ENCODE assay signal across 12 mouse cellular contexts in the genomic region with DNA sequence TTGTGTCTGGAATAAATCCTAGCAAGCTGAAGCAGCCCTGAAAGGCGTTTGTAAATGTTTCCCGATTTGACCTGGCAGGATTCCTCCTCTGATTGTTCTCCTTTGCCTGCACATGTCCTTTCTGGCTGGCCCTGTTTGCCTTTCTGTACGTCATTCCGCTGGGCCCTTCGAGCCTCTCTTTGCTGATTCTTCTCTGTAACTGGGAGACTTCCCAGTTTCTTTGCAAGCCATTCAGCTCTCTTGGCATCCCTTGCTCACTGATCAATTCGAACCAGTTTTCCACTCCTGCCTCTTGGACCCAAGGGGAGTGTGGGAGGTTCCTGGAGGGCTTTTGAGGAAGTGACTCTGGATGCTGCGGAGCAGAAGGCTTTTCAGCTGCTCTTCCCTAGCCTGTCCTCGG. TPM values are rescaled to one million over a fixed set of nuclear protein-coding genes. Genes with fewer than 3 reads are reported as not detected.
DNase-seq lines count a peak whose midpoint lies in the region; ATAC-seq and TF ChIP-seq lines count a peak whose summit lies in the region.
"Had no signal": no experiment of that assay in that cellular context is flagged by ENCODE, and none has a peak within 500 bp of the region (broad histone marks: within the 10 kb centered on the region; RNA-seq: fewer than 3 reads in every experiment).

No protein-coding gene starts in this region.

- no peaks in the 10 kb centered on the region for H3K4me1 ChIP-seq in embryonic facial prominence, embryonic 14.5 days (ENCODE audit: control insufficient read depth, insufficient read depth, low read length)
- no peaks in the 10 kb centered on the region for H3K4me1 ChIP-seq in embryonic facial prominence, embryonic 10.5 days
- no peaks in the 10 kb centered on the region for H3K4me1 ChIP-seq in kidney, embryonic 16.5 days (ENCODE audit: insufficient read depth, low read length)
- H3K4me1 ChIP-seq: liver, embryonic 12.5 days had no signal

- no peak overlapping the region for H3K27ac ChIP-seq in embryonic facial prominence, embryonic 14.5 days (replicated peaks; ENCODE audit: low read depth, low read length)
- no peak overlapping the region for H3K27ac ChIP-seq in embryonic facial prominence, embryonic 10.5 days (replicated peaks)
- H3K27ac ChIP-seq in left cerebral cortex, adult 2 months, result no peak overlapping the region
- no peak overlapping the region for H3K27ac ChIP-seq in kidney, embryonic 16.5 days (ENCODE audit: low read length)
- H3K27ac ChIP-seq: liver, embryonic 12.5 days had no signal

- H3K4me2 ChIP-seq in embryonic facial prominence, embryonic 14.5 days (ENCODE audit: low read depth, low read length), result no peak overlapping the region
- H3K4me2 ChIP-seq in kidney, embryonic 16.5 days (replicated peaks; ENCODE audit: low read depth, low read length), result no peak overlapping the region
- H3K4me2 ChIP-seq: liver, embryonic 12.5 days had no signal

- H3K36me3 ChIP-seq in embryonic facial prominence, embryonic 14.5 days (ENCODE audit: control insufficient read depth, insufficient read depth, low read length), result no peaks in the 10 kb centered on the region
- no peaks in the 10 kb centered on the region for H3K36me3 ChIP-seq in embryonic facial prominence, embryonic 10.5 days (replicated peaks)
- H3K36me3 ChIP-seq in kidney, embryonic 16.5 days (ENCODE audit: insufficient read depth, low read length), result no peaks in the 10 kb centered on the region
- H3K36me3 ChIP-seq: liver, embryonic 12.5 days had no signal

- no peak; the same call in 1 of the 2 replicates for TF ChIP-seq CTCF in left cerebral cortex, adult 2 months (IDR thresholded peaks at IDR 0.05)

- H3K4me3 ChIP-seq in embryonic facial prominence, embryonic 14.5 days (ENCODE audit: low read depth, low read length), result no peak overlapping the region
- no peak overlapping the region for H3K4me3 ChIP-seq in embryonic facial prominence, embryonic 10.5 days
- no peak overlapping the region for H3K4me3 ChIP-seq in left cerebral cortex, adult 2 months
- no peak overlapping the region for H3K4me3 ChIP-seq in kidney, embryonic 16.5 days (ENCODE audit: low read length)
- H3K4me3 ChIP-seq: liver, embryonic 12.5 days had no signal

- no peak for ATAC-seq in embryonic facial prominence, embryonic 14.5 days (ENCODE audit: low read depth)
- no peak for ATAC-seq in kidney, embryonic 16.5 days (ENCODE audit: low FRiP score, low TSS enrichment)
- ATAC-seq: intestine, embryonic 16.5 days; liver, embryonic 12.5 days had no signal

- no peaks in the 10 kb centered on the region for H3K9me3 ChIP-seq in embryonic facial prominence, embryonic 14.5 days (ENCODE audit: control insufficient read depth, low read length)
- no peaks in the 10 kb centered on the region for H3K9me3 ChIP-seq in embryonic facial prominence, embryonic 10.5 days
- no peaks in the 10 kb centered on the region for H3K9me3 ChIP-seq in kidney, embryonic 16.5 days (ENCODE audit: low read length)
- H3K9me3 ChIP-seq: liver, embryonic 12.5 days had no signal

- H3K9ac ChIP-seq in embryonic facial prominence, embryonic 14.5 days (ENCODE audit: low read depth, low read length), result no peak overlapping the region
- no peak overlapping the region for H3K9ac ChIP-seq in kidney, embryonic 16.5 days (replicated peaks; ENCODE audit: low read length)
- H3K9ac ChIP-seq: liver, embryonic 12.5 days had no signal

- peak; percentile 25 for DNase-seq in embryonic facial prominence, embryonic 14.5 days (ENCODE audit: low spot score)
- DNase-seq in embryonic facial prominence, embryonic 10.5 days (ENCODE audit: low spot score), result no peak
- peak; percentile 5 for DNase-seq in urinary bladder, postnatal 14 days (ENCODE audit: low spot score)
- no peak for DNase-seq in urinary bladder, adult 2 months (ENCODE audit: low spot score)
- DNase-seq in left cerebral cortex, adult 2 months (ENCODE audit: extremely low spot score in 1 of 2, low spot score in 2 of 2), result peak; percentile 30 to 56
- peak; percentile 22 for DNase-seq in telencephalon, adult 2 months (ENCODE audit: low read depth, low spot score)
- DNase-seq in adrenal gland, adult 8-10 months, result no peak

- WGBS in embryonic facial prominence, embryonic 14.5 days, result 32% methylated on average over 8 of the region's 8 CpGs
- 33% methylated on average over 8 of the region's 8 CpGs for WGBS in embryonic facial prominence, embryonic 10.5 days
- WGBS in kidney, embryonic 16.5 days, result 49% methylated on average over 8 of the region's 8 CpGs

- intact Hi-C loops in left cerebral cortex, adult 2 months (cut with DNase I), result no loop called here

- no peaks in the 10 kb centered on the region for H3K27me3 ChIP-seq in embryonic facial prominence, embryonic 14.5 days (replicated peaks; ENCODE audit: control insufficient read depth, insufficient read depth, low read length)
- H3K27me3 ChIP-seq in embryonic facial prominence, embryonic 10.5 days (replicated peaks; ENCODE audit: low read depth, poor library complexity, severe bottlenecking), result no peaks in the 10 kb centered on the region
- H3K27me3 ChIP-seq in kidney, embryonic 16.5 days (ENCODE audit: insufficient read depth, low read length), result no peaks in the 10 kb centered on the region

RNA-seq across cellular contexts. Expression of a gene that starts 11.4 kb away (rescaled TPM):
- polyA plus RNA-seq in embryonic facial prominence, embryonic 14.5 days (2014; fragmentation: Nextera tagmentation; extraction: Ambion mirVana), result 0.19 and 1.5 TPM in 2 replicates
- 0.46 and 4.6 TPM in 2 replicates for polyA plus RNA-seq in embryonic facial prominence, embryonic 10.5 days (2016; fragmentation: Nextera tagmentation; extraction: Ambion mirVana)
- 0.01 and 0.11 TPM in 2 replicates for polyA plus RNA-seq in urinary bladder, adult 2 months (2012; rRNA removed)
- 10 to 100 TPM; 25.3 to 27.6 TPM for total RNA-seq in left cerebral cortex, adult 2 months (2021)
- not detected for total RNA-seq in adrenal gland, adult 8-10 months (2022)
- polyA plus RNA-seq in kidney, embryonic 16.5 days (2015; fragmentation: Nextera tagmentation; extraction: Ambion mirVana), result 0.28 TPM in 1 of 2 replicates, not detected in the other
- total RNA-seq: common myeloid progenitor, adult 5-6 weeks; granulocyte monocyte progenitor cell, adult 5-6 weeks had no signal
- polyA plus RNA-seq: intestine, embryonic 16.5 days; liver, embryonic 12.5 days had no signal

Comparison
In these comparisons a context has a peak if more than half of its experiments do, and no peak if none do; other contexts are left out.
1. DNase-seq: peak in embryonic facial prominence, embryonic 14.5 days (single experiment), urinary bladder, postnatal 14 days (single experiment), left cerebral cortex, adult 2 months (2 of 2) and telencephalon, adult 2 months (single experiment); none in embryonic facial prominence, embryonic 10.5 days (single experiment), urinary bladder, adult 2 months (single experiment) and adrenal gland, adult 8-10 months (single experiment).